Mouse (Mus musculus): ENCODE results near the gene Hoxb8. TPM values are rescaled to one million over a fixed set of nuclear protein-coding genes. Genes with fewer than 3 reads are reported as not detected.

Gene Hoxb8
- polyA plus RNA-seq, 1 experiment = not detected

DNA sequence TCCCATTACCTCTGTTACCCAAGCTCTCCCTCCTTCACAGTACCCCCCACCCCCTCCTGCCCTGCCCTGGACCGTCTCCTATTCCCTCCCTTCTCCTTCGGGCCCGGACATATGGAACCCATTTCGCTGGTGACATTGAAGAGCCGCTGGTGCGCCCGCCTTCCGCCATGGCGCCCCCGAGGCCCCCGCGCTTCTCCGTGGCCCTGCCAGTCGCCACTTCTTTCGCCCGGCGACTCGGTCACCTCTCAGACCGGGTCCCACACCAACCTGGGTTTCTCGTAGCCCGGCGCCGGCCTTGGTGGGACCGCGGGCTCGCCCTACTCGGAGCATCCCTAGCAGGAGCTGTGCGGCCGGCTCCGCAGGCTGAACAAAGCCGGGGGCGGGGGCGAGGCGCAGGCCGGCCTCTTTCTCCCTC, 50.9 kb downstream of the Hoxb8 start:
- Histone ChIP-seq H3K9me3 (ENCODE audit: control insufficient read depth, low read length) (no peaks in the 10 kb centered on the region), H3K27me3 (ENCODE audit: control insufficient read depth) (peaks cover 96% of the 10 kb centered on the region)
- TF ChIP-seq GATA1 (IDR thresholded peaks at IDR 0.05; ENCODE audit: low read length) = no peak
- no peak for TF ChIP-seq TAL1 (IDR thresholded peaks at IDR 0.05; ENCODE audit: low read length)

DNA sequence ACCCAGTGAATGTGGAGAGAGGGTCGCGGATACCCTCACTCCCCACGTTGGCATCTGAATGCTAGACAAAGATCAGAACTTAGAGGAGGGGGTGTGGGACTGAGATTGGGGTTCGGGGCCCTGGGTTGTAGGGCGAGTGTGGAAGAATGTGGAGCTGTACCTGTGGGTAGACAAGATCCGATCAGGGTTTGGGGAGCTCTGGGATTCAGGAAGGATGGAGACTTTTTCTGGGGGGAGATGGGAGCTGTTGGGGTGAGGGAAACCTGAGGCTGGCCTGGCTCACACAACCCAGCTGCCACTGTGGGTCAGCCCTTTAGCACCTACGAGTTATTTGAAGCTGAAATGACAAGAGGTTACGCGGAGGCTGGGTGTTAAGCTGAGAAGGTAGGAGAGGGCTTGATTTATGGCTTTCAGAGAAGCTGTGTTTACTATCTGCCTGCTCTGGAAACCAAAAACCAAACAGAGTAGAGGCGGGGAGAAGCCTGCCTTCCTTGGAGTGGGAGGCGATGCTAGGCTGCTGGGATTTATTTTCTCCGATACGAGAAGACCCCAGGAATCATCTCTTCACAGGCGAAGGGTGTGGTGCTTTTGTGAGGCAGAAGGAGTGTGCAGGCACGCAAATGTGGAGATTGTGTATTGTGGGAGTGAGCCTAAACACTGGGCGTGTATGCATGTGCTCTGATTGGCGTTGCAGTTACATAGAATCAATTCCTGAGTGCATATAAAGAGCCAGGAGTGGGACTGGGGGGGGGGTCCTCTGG, 51.7 kb downstream of the Hoxb8 start:
- no peak overlapping the region for H3K4me3 ChIP-seq (replicated peaks)
- H3K4me1 ChIP-seq (ENCODE audit: control insufficient read depth) = no peaks in the 10 kb centered on the region
- H3K36me3 ChIP-seq (ENCODE audit: control insufficient read depth) = no peaks in the 10 kb centered on the region
- peaks cover 96% of the 10 kb centered on the region for H3K27me3 ChIP-seq (ENCODE audit: control insufficient read depth)
- no peak for TF ChIP-seq GATA1 (IDR thresholded peaks at IDR 0.05; ENCODE audit: low read length)
- no peak for TF ChIP-seq TAL1 (IDR thresholded peaks at IDR 0.05; ENCODE audit: low read length)
- no peaks in the 10 kb centered on the region for H3K9me3 ChIP-seq (ENCODE audit: control insufficient read depth, low read length)

More for the DNA sequence above, 50.9 kb downstream of the Hoxb8 start:
- H3K4me3 ChIP-seq (replicated peaks) = no peak overlapping the region
- no peaks in the 10 kb centered on the region for H3K36me3 ChIP-seq (ENCODE audit: control insufficient read depth)
- no peaks in the 10 kb centered on the region for H3K4me1 ChIP-seq (ENCODE audit: control insufficient read depth)

DNA sequence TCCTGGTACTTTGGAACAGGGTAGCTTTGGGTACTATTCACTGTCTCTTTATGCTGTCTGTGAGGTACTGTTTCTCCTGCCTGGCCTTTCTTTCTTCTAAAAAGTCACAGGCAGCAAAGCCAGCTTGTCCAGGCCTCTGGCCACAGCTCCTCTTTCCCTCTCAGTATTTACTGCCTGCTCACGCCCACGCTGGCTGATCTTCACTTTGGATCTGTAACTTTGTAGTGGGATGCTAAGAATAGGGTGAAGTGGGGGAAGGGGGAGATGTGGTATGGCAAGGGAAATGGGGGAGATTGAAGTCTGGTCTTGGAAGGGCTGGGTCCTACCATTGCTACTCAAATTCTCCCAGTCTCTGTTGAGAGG, 52.3 kb downstream of the Hoxb8 start:
- Histone ChIP-seq H3K4me1 (ENCODE audit: control insufficient read depth) (no peaks in the 10 kb centered on the region), H3K4me3 (replicated peaks) (no peak overlapping the region), H3K27me3 (ENCODE audit: control insufficient read depth) (peaks cover 96% of the 10 kb centered on the region)

More for the DNA sequence above, 52.3 kb downstream of the Hoxb8 start:
- H3K36me3 ChIP-seq (ENCODE audit: control insufficient read depth) = no peaks in the 10 kb centered on the region
- no peaks in the 10 kb centered on the region for H3K9me3 ChIP-seq (ENCODE audit: control insufficient read depth, low read length)
- TF ChIP-seq TAL1 (IDR thresholded peaks at IDR 0.05; ENCODE audit: low read length) = no peak
- no peak for TF ChIP-seq GATA1 (IDR thresholded peaks at IDR 0.05; ENCODE audit: low read length)

Other genes with a start within 250 kb of the Hoxb8 start
- gene Snf8, start 247.0 kb upstream of the Hoxb8 start, polyA plus RNA-seq (2012) = 17.0 and 17.7 TPM in 2 replicates
- gene Ube2z, start 216.5 kb upstream of the Hoxb8 start, polyA plus RNA-seq (2012) = 1.1 and 1.5 TPM in 2 replicates
- 12.4 and 31.7 TPM in 2 replicates for gene Atp5g1, start 206.2 kb upstream of the Hoxb8 start, polyA plus RNA-seq (2012)
- 0.02 TPM in 1 of 2 replicates, not detected in the other for gene Calcoco2, start 169.9 kb upstream of the Hoxb8 start, polyA plus RNA-seq (2012)
- gene Ttll6, start 148.1 kb upstream of the Hoxb8 start, polyA plus RNA-seq (2012) = not detected in 2 replicates
- gene Hoxb13, start 87.6 kb upstream of the Hoxb8 start, polyA plus RNA-seq (2012) = 0.02 TPM in 2 replicates
- 0.01 TPM in 1 of 2 replicates, not detected in the other for gene Hoxb9, start 10.4 kb upstream of the Hoxb8 start, polyA plus RNA-seq (2012)
- gene Hoxb7, start 4.7 kb downstream of the Hoxb8 start, polyA plus RNA-seq (2012) = not detected in 2 replicates
- not detected in 2 replicates for gene Hoxb6, start 10.6 kb downstream of the Hoxb8 start, polyA plus RNA-seq (2012)
- gene Hoxb5, start 21.4 kb downstream of the Hoxb8 start, polyA plus RNA-seq (2012) = 0.02 TPM in 1 of 2 replicates, not detected in the other
- not detected in 2 replicates for gene Hoxb4, start 36.4 kb downstream of the Hoxb8 start, polyA plus RNA-seq (2012)
- 0.01 TPM in 1 of 2 replicates, not detected in the other for gene Hoxb3, start 41.4 kb downstream of the Hoxb8 start, polyA plus RNA-seq (2012)
- gene Hoxb2, start 68.6 kb downstream of the Hoxb8 start, polyA plus RNA-seq (2012) = not detected in 2 replicates
- gene Hoxb1, start 83.8 kb downstream of the Hoxb8 start, polyA plus RNA-seq (2012) = not detected in 2 replicates
- 0.08 TPM in 1 of 2 replicates, not detected in the other for gene Skap1, start 182.7 kb downstream of the Hoxb8 start, polyA plus RNA-seq (2012)

Measured in erythroblast, embryonic 14.5 days (primary cell).